Mouse (Mus musculus): ENCODE results near the gene Zscan5b.

DNA sequence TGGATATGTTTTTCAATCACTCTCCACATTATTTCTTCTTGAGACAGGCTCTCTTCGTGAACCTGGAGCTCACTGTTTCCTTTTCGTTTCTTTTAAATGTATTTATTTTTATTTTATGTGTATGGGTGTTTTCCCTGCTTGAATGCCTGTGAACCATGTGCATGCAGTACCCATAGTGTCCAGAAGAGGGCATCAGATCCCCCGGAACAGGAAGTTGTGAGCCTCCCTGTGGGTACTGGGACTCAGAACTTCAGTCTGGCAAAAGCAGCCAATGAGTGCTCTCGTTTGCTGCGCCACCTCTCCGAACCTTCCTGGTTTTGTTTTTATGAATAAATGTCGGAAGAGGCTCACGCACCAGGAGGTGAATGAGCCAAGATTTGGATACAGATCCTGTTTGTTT, 43.6 kb downstream of the Zscan5b start:
- TF ChIP-seq POLR2A (IDR thresholded peaks at IDR 0.05; ENCODE audit: extremely low read depth, insufficient read depth, low read length) (no peak), CTCF (IDR thresholded peaks at IDR 0.05; ENCODE audit: low read depth, low read length) (peak; percentile 65)
